Mouse (Mus musculus) embryonic facial prominence, embryonic 11.5 days (tissue): ENCODE data around the gene Cd3g. TPM values are rescaled to one million over a fixed set of nuclear protein-coding genes. Genes with fewer than 3 reads are reported as not detected.

Experiments
- ATAC-seq: fragments of 200-750 bp; cut with Nextera tagmentation; replicated peaks from 2 replicates; pipeline ENCODE4 v1.8.0; 2017; ENCODE audit warnings: low read depth; ENCODE audit not compliant: insufficient number of reproducible peaks, low FRiP score, low TSS enrichment
- DNase-seq: peaks from one replicate; pipeline ENCODE4 v3.0.0-alpha.2; 2015; ENCODE audit warnings: low spot score
- H3K27ac ChIP-seq: fragments of 300-500 bp; sonication (generic); replicated peaks from 2 replicates; pipeline ENCODE4 v1.5.1; 2014; ENCODE audit warnings: mild to moderate bottlenecking, low read depth, low read length, control low read depth
- H3K27me3 ChIP-seq: fragments of 300-500 bp; sonication (generic); 2 replicates; pipeline ENCODE4 v1.6.1; 2014; ENCODE audit warnings: mild to moderate bottlenecking, low read length, moderate library complexity, mixed read lengths; ENCODE audit not compliant: control insufficient read depth, insufficient read depth
- H3K36me3 ChIP-seq: fragments of 300-500 bp; sonication (generic); replicated peaks from 2 replicates; pipeline ENCODE4 v1.6.1; 2014; ENCODE audit warnings: low read depth, mild to moderate bottlenecking, low read length, moderate library complexity, mixed read lengths; ENCODE audit not compliant: control insufficient read depth, insufficient read depth
- H3K4me1 ChIP-seq: fragments of 300-500 bp; sonication (generic); 2 replicates; pipeline ENCODE4 v1.6.1; 2014; ENCODE audit warnings: low read length, mixed read lengths; ENCODE audit not compliant: control insufficient read depth, insufficient read depth
- H3K4me2 ChIP-seq: fragments of 300-500 bp; sonication (generic); 2 replicates; pipeline ENCODE4 v1.6.1; 2014; ENCODE audit warnings: low read depth, mild to moderate bottlenecking, control low read depth, low read length, moderate library complexity
- H3K4me3 ChIP-seq: fragments of 300-500 bp; sonication (generic); 2 replicates; pipeline ENCODE4 v1.5.1; 2014; ENCODE audit warnings: low read depth, low read length, control low read depth
- H3K9ac ChIP-seq: fragments of 300-500 bp; sonication (generic); replicated peaks from 2 replicates; pipeline ENCODE4 v1.6.1; 2014; ENCODE audit warnings: mild to moderate bottlenecking, control low read depth, low read length
- H3K9me3 ChIP-seq: fragments of 300-500 bp; sonication (generic); replicated peaks from 2 replicates; pipeline ENCODE4 v1.6.1; 2016; ENCODE audit warnings: mild to moderate bottlenecking, low read length, inconsistent platforms, mixed read lengths; ENCODE audit not compliant: control insufficient read depth
- WGBS: fragments of 180-500 bp; shearing (Covaris S2); extraction: QIAGEN DNeasy Blood & Tissue Kit; methylation state at CpG from one replicate; pipeline ENCODE4 v1.1.7; 2014; 5-methylcytosine and 5-hydroxymethylcytosine counted together
- polyA plus RNA-seq: library from polyadenylated mRNA; unstranded; fragments of >200 nt; fragmentation: Nextera tagmentation; extraction: Ambion mirVana; gene quantifications from 2 replicates; pipeline ENCODE4 v1.2.1, GENCODE M21; 2014

The Cd3g gene
- polyA plus RNA-seq, 1 experiment from 2014 or later, result not detected

DNA sequence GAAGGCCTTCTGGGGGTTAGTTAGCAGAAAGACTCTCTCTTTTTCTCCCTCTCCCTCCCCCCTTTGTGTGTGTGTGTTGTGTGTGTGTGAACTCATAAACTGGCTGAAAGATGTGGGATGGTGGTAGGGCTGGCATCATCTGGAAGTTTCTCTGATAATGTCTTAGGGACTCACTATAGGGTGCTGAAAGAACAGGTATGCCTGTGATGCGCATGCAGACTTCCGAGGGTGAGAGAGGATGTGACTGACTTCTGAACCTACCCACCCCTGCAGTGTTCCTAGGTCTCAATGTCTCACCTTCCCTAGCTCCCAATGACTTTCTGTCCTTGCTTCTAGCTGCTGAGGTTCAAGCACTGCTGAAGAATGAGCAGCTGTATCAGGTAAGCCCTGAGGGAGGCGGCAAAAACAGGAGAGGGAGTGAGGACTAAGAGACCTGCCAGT, 5.5 kb upstream of the Cd3g start:
- ATAC-seq (no peak), DNase-seq (no peak)
- Histone ChIP-seq H3K9ac (no peak overlapping the region), H3K27me3 (no peaks in the 10 kb centered on the region), H3K4me3 (no peak overlapping the region), H3K4me2 (no peak overlapping the region), H3K27ac (no peak overlapping the region), H3K4me1 (no peaks in the 10 kb centered on the region), H3K9me3 (no peaks in the 10 kb centered on the region), H3K36me3 (no peaks in the 10 kb centered on the region)
- WGBS, result 74% methylated on average over 3 of the region's 3 CpGs

DNA sequence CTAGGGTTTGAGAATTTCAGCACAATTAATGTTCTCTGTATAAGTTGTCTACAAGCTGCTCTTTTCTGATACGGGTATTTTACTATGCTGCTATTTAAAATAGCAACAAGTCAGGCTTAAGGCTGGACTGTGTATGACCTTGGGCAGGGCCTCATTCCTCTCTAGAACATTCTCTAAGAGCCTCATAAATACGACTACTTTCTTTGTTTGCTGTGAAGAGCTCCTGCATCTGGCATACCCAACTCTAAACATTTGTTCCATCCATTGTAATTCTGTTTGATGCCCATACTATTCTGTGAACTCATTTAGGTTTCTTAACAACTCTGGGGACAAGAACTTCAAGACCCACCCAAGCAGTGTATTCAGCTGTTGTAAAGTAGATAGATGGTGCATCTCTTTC, 2.8 kb upstream of the Cd3g start:
- DNase-seq (no peak), ATAC-seq (no peak)
- WGBS, result 88% methylated on average over 2 of the region's 2 CpGs
- Histone ChIP-seq H3K9me3 (no peaks in the 10 kb centered on the region), H3K4me1 (no peaks in the 10 kb centered on the region), H3K36me3 (no peaks in the 10 kb centered on the region), H3K4me3 (no peak overlapping the region), H3K27me3 (no peaks in the 10 kb centered on the region), H3K27ac (no peak overlapping the region), H3K4me2 (no peak overlapping the region), H3K9ac (no peak overlapping the region)

GRCm38 (mm10) chr9:44982531-44982930, 2.3 kb upstream of the Cd3g start:
- no peaks in the 10 kb centered on the region for H3K4me1 ChIP-seq
- H3K9ac ChIP-seq, result no peak overlapping the region
- DNase-seq (no peak), ATAC-seq (no peak)
- H3K4me2 ChIP-seq, result no peak overlapping the region
- H3K27ac ChIP-seq, result no peak overlapping the region
- H3K4me3 ChIP-seq, result no peak overlapping the region
- WGBS, result 88% methylated on average over 3 of the region's 3 CpGs
- no peaks in the 10 kb centered on the region for H3K36me3 ChIP-seq
- H3K9me3 ChIP-seq, result no peaks in the 10 kb centered on the region
- H3K27me3 ChIP-seq, result no peaks in the 10 kb centered on the region

GRCm38 (mm10) chr9:44982081-44982480, 1.9 kb upstream of the Cd3g start:
- WGBS, result 89% methylated on average over 8 of the region's 8 CpGs
- ATAC-seq (no peak), DNase-seq (no peak)
- Histone ChIP-seq H3K27me3 (no peaks in the 10 kb centered on the region), H3K36me3 (no peaks in the 10 kb centered on the region), H3K9ac (no peak overlapping the region), H3K4me3 (no peak overlapping the region), H3K4me1 (no peaks in the 10 kb centered on the region), H3K4me2 (no peak overlapping the region), H3K27ac (no peak overlapping the region), H3K9me3 (no peaks in the 10 kb centered on the region)

GRCm38 (mm10) chr9:44981676-44982075, 1.4 kb upstream of the Cd3g start, which contains the start of gene Cd3d:
Gene Cd3d (plus strand): TSS chr9:44981786.
- Histone ChIP-seq H3K4me1 (no peaks in the 10 kb centered on the region), H3K4me3 (no peak within 1 kb of the TSS), H3K4me2 (no peak within 1 kb of the TSS), H3K9me3 (no peaks in the 10 kb centered on the region), H3K9ac (no peak within 1 kb of the TSS), H3K36me3 (no peaks in the 10 kb centered on the region), H3K27ac (no peak within 1 kb of the TSS), H3K27me3 (no peaks in the 10 kb centered on the region)
- 81% methylated on average over 4 of the region's 4 CpGs for WGBS
- ATAC-seq (no peak), DNase-seq (no peak)

GRCm38 (mm10) chr9:44981104-44981503, 873 bp upstream of the Cd3g start:
- no peaks in the 10 kb centered on the region for H3K36me3 ChIP-seq
- no peak overlapping the region for H3K4me3 ChIP-seq
- DNase-seq (no peak), ATAC-seq (no peak)
- 87% methylated on average over 2 of the region's 2 CpGs for WGBS
- H3K4me2 ChIP-seq, result no peak overlapping the region
- no peaks in the 10 kb centered on the region for H3K9me3 ChIP-seq
- H3K27me3 ChIP-seq, result no peaks in the 10 kb centered on the region
- no peak overlapping the region for H3K9ac ChIP-seq
- H3K27ac ChIP-seq, result no peak overlapping the region
- no peaks in the 10 kb centered on the region for H3K4me1 ChIP-seq

- ATAC-seq, result no peak
- no peaks in the 10 kb centered on the region for H3K36me3 ChIP-seq
- 76% methylated on average over 7 of the region's 7 CpGs for WGBS
- no peak overlapping the region for H3K4me3 ChIP-seq
- H3K4me1 ChIP-seq, result no peaks in the 10 kb centered on the region
- H3K9ac ChIP-seq, result no peak overlapping the region
- H3K27me3 ChIP-seq, result no peaks in the 10 kb centered on the region
- H3K9me3 ChIP-seq, result no peaks in the 10 kb centered on the region
- H3K27ac ChIP-seq, result no peak overlapping the region
- DNase-seq, result no peak
- no peak overlapping the region for H3K4me2 ChIP-seq
These were observed 425 bp downstream of the Cd3g start for GRCm38 (mm10) chr9:44979806-44980205.

DNA sequence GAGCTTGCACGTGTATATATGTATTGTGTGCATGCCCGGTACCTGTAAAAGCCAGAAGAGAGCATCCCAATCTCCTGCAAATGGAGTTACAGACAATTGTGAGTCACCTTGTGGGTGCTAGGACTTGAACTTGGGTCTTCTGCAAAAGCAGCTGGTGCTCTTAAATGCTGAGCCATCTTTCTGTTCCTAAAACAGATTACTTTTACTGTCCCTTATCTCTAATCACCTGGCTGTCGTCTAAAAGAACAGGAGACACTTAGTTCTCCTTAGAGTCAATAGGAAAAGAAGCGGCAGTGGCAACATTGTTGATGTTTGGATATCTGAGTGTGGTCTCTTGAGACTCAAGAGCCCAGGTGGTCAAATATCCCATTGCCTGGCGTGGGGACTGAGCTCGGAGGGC, 2.4 kb downstream of the Cd3g start:
- no peaks in the 10 kb centered on the region for H3K4me1 ChIP-seq
- H3K4me2 ChIP-seq, result no peak overlapping the region
- H3K27ac ChIP-seq, result no peak overlapping the region
- H3K36me3 ChIP-seq, result no peaks in the 10 kb centered on the region
- WGBS, result 72% methylated on average over 6 of the region's 6 CpGs
- ATAC-seq (no peak), DNase-seq (no peak)
- no peaks in the 10 kb centered on the region for H3K27me3 ChIP-seq
- no peak overlapping the region for H3K4me3 ChIP-seq
- no peaks in the 10 kb centered on the region for H3K9me3 ChIP-seq
- H3K9ac ChIP-seq, result no peak overlapping the region
